Mouse (Mus musculus) erythroblast, adult 5-6 weeks (primary cell): ENCODE results near the gene Sec1. TPM values are rescaled to one million over a fixed set of nuclear protein-coding genes. Genes with fewer than 3 reads are reported as not detected.

Experiments
- ATAC-seq: replicated peaks from 2 replicates; pipeline ENCODE4 v1.8.0; 2016; ENCODE audit warnings: moderate number of reproducible peaks, mild to moderate bottlenecking, moderate TSS enrichment, inconsistent platforms; ENCODE audit not compliant: poor library complexity, low FRiP score, severe bottlenecking
- total RNA-seq, 2 experiments: library from RNA; stranded (forward) in 1 of 2; stranded (reverse) in 1 of 2; fragments of 150-400 nt in 1 of 2; fragments of 200-764, 138-1000 nt in 1 of 2; gene quantifications; 2 replicates each; pipeline versions ENCODE4 v1.2.3 to v1.2.4; 2015 to 2017; ENCODE audit warnings: low replicate concordance in 2 of 2

The Sec1 gene
- total RNA-seq (2015; ENCODE audit: low replicate concordance), result not detected in 2 replicates
- total RNA-seq (2017; ENCODE audit: low replicate concordance), result not detected in 2 replicates

- no peak for ATAC-seq
These were observed at the start of gene Sec1 for GRCm38 (mm10) chr7:45693921-45694591. TSS of gene Sec1 (minus strand) at chr7:45694402.

DNA sequence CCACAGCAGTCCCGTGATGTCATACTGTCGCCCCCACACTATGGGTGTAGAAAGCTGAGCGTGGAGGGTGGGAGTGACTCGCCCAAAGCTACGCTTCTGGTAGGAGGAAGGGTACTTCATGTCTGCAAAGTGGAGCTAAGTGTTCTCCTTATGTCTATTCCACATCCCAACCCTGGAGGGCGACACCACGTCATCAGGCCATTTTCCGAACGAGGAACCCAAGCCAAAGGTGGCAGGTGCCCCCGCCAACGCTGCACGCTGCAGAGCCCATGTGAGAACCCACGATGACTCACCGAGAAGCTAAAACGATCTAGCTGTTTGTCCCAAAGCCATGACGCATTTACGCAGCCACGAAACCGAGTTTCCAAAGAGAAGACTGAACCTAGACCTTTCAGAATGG lies 48.1 kb upstream of the Sec1 start:
- ATAC-seq, result no peak

- no peak for ATAC-seq
These were observed 47.6 kb upstream of the Sec1 start for GRCm38 (mm10) chr7:45741777-45742176.

DNA sequence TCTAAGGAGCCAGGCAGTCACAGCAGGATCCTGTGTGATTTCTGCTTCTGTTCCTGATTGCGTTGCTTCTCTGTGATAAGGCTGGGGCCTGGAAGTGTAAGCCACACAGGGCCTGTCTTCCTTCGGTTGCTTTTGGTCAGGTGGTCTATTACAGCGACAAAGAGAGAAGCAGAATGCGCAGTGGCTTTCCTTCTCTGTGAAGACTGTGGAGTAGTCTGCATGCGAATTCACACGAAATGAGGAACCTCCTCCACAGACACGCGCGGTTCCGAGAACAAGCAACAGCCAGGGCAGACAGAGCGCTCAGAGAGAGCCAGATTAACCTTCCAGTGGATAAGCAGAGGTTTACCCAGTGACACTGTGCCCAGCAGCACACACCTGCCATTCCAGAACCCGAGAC lies 47.1 kb upstream of the Sec1 start:
- ATAC-seq, result no peak

GRCm38 (mm10) chr7:45739820-45740219 lies 45.6 kb upstream of the Sec1 start:
- ATAC-seq, result no peak

GRCm38 (mm10) chr7:45739162-45739763 lies 45.1 kb upstream of the Sec1 start:
- ATAC-seq, result peak; percentile 91

- ATAC-seq, result no peak
These were observed 39.3 kb upstream of the Sec1 start for GRCm38 (mm10) chr7:45733477-45733876.

GRCm38 (mm10) chr7:45730727-45731431 lies 36.7 kb upstream of the Sec1 start:
- ATAC-seq, result no peak

DNA sequence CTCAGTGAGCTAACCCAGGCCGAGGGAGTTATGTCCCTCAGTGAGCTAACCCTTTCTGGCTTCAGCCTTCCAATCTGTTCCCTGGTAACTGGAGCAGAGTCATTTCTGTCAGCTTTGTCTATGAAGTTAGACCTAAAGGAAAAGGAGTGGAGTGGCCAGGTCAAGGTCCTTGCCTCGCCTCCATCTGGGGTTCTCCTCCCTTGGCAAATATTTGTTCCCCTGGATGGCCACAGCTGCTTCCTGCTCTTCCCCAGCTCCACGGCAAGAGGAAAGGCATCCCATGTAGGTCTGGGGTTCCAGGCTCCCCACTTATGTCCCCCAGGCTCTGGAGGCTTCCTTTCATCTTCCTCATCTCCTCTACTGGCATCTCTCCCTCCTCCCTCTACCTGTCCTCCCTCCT lies 33.4 kb upstream of the Sec1 start:
- ATAC-seq, result no peak

DNA sequence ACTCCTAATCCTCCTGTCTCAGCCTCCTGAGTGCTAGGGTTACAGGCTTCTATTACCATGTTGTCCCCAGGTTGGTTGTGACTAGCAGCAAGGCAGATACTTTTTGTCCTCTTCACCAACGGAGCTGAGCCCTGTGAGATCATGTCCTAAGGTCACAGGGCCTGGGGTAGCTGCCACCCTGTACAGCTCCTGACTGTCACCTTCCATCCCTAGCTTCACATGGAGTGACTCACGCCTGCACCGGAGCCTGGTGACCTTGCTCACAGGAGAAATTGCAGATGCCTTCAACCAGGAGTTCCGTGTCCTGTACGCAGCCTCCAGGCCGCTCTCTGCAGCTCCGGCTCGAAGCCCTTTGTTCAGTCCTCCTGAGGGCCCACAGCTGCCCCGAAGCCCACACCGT lies 32.2 kb upstream of the Sec1 start:
- no peak for ATAC-seq

DNA sequence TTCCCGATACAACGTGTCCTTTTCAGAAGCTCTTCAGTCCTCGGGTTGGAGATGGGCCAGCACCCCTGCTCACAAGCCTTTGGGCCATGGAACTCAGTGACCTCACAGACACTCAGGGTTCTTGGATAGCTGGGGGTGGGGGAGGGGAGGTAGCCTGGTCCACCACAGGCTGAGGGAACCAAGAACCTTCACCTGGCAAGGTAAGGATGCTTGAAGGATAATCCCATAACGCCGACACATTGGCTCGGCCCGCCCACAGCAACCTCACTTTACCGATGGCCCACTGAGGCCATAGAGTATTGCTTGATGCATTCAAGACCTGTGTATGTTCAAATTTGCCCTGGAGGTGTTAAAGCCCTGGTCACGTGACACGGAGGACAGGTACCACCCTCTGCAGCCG lies 31.5 kb upstream of the Sec1 start, which contains the start of gene Spaca4:
Gene Spaca4 (minus strand): TSS at position 101 of the 400 bp plus-strand sequence.
- no peak for ATAC-seq

GRCm38 (mm10) chr7:45725151-45725550 lies 30.9 kb upstream of the Sec1 start:
- ATAC-seq, result no peak

DNA sequence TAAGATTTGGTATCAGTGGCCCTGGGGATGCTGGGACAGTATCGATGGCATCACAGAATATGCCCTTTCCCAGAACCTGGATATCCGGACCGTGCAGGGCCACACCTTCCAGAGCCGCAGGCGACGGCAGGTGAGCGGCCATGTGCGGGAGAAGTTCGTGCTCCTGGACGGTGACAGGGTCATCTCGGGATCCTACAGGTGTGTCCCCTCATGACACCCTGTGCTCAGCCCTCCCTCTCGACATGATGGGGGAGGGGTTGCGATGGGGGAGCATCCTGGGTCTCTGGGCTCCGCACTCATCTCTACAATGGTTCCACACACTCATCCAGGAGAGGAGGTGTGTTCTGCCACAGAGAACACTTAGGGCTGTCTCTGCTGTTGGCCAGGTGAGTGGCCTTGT lies 29.6 kb upstream of the Sec1 start:
- no peak for ATAC-seq

- ATAC-seq, result no peak
These were observed 29.1 kb upstream of the Sec1 start for GRCm38 (mm10) chr7:45723301-45723700.

DNA sequence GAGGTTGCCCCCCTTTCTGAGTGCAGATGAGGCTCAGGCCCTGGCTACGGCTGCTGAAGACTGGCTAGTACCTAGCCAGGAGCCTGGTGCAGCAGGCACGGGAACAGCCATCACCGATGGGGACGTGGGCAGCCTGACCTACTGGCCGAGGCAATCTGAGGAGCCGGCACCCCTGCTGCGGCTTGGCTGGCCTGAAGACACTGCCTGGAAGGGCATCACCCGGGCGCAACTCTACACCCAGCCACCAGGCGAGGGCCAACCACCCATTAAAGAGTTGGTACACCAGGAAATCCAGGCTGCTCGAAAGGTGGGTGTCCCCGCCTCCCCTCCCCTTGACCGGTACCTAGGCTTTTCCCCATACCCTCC lies 28.1 kb upstream of the Sec1 start:
- ATAC-seq, result no peak

- no peak for ATAC-seq
These were observed 27.6 kb upstream of the Sec1 start for GRCm38 (mm10) chr7:45721642-45722347.

GRCm38 (mm10) chr7:45721234-45721571 lies 27.0 kb upstream of the Sec1 start:
- no peak for ATAC-seq

GRCm38 (mm10) chr7:45720413-45721233 lies 26.4 kb upstream of the Sec1 start, which contains the start of gene Fam83e:
TSS of gene Fam83e (plus strand) at chr7:45721212.
- ATAC-seq, result no peak

DNA sequence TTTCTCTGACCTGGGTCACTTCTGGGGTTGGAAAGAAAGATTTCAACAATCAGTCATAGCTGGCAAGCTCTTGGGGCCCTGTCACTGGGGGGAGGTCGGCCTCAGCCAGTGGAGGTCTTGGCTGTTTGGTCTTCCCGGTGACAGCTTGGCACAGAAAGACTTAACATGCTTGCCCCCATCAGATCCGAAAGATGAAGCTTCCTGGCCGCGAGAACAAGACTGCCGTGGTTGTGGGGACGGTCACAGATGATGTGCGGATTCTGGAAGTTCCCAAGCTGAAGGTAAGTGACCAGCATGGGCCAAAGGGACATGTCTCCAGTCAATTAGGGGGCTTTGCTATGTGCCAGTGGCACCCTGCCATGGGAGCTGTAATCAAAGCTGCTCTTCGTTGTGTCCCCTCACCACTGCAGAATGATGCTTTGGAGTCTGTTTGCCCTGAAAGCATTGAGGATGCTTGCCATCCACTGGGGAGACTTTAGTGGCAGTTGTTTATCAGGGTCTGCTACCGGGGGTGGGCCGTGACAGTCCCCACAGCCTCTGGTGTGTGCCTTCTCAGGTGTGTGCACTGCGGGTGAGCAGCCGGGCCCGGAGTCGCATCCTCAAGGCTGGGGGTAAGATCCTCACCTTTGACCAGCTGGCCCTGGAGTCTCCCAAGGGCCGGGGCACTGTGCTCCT lies 25.7 kb upstream of the Sec1 start:
- no peak for ATAC-seq
